Mouse (Mus musculus): ENCODE results near the gene Gm10392.
A peak's percentile ranks its signal among the peaks of the same experiment; 100 is the strongest.
"Not testable (repeated sequence)": the region's sequence is repeated elsewhere in the genome, so short reads cannot be mapped to it uniquely, and the experiment has no call there.

Gene Gm10392

GRCm38 (mm10) chr11:77519043-77519442 lies at the start of gene Gm10392:
Gene Gm10392 (minus strand): TSS chr11:77519198.
- DNase-seq (ENCODE audit: low read depth) = peak; percentile 84

GRCm38 (mm10) chr11:77545261-77545660 lies 26.3 kb upstream of the Gm10392 start:
- DNase-seq (ENCODE audit: low read depth) = no peak

GRCm38 (mm10) chr11:77532202-77532846 lies 13.3 kb upstream of the Gm10392 start:
- peak; percentile 71 for DNase-seq (ENCODE audit: low read depth)

- no peak for DNase-seq (ENCODE audit: low read depth)
These were observed 11.9 kb upstream of the Gm10392 start for GRCm38 (mm10) chr11:77530862-77531261.

- no peak for DNase-seq (ENCODE audit: low read depth)
These were observed 10.6 kb upstream of the Gm10392 start for GRCm38 (mm10) chr11:77529644-77530043.

- not testable (repeated sequence) for DNase-seq (ENCODE audit: low read depth)
These were observed 9.4 kb upstream of the Gm10392 start for GRCm38 (mm10) chr11:77528420-77528819.

GRCm38 (mm10) chr11:77525804-77526486 lies 6.9 kb upstream of the Gm10392 start:
- no peak for DNase-seq (ENCODE audit: low read depth)

GRCm38 (mm10) chr11:77520601-77521529 lies 1.9 kb upstream of the Gm10392 start:
- DNase-seq (ENCODE audit: low read depth) = peak; percentile 34

- peak; percentile 51 for DNase-seq (ENCODE audit: low read depth)
These were observed 773 bp downstream of the Gm10392 start for GRCm38 (mm10) chr11:77518051-77518798.

GRCm38 (mm10) chr11:77516553-77517425 lies 2.2 kb downstream of the Gm10392 start:
- no peak for DNase-seq (ENCODE audit: low read depth)

GRCm38 (mm10) chr11:77515637-77516552 lies 3.1 kb downstream of the Gm10392 start, which contains the start of gene Trp53i13:
Gene Trp53i13 (minus strand): TSS chr11:77515980.
- DNase-seq (ENCODE audit: low read depth) = no peak

- DNase-seq (ENCODE audit: low read depth) = peak; percentile 77
These were observed 4.0 kb downstream of the Gm10392 start, which contains the start of gene Abhd15 for GRCm38 (mm10) chr11:77514832-77515636. Gene Abhd15 (plus strand): TSS chr11:77515121.

- DNase-seq (ENCODE audit: low read depth) = peak; percentile 59
These were observed 4.6 kb downstream of the Gm10392 start for GRCm38 (mm10) chr11:77514281-77514831.

GRCm38 (mm10) chr11:77513811-77514170 lies 5.2 kb downstream of the Gm10392 start:
- DNase-seq (ENCODE audit: low read depth) = no peak

GRCm38 (mm10) chr11:77512891-77513810 lies 5.8 kb downstream of the Gm10392 start:
- peak; percentile 93 for DNase-seq (ENCODE audit: low read depth)

- DNase-seq (ENCODE audit: low read depth) = no peak
These were observed 7.7 kb downstream of the Gm10392 start for GRCm38 (mm10) chr11:77511336-77511735.
